Mouse (Mus musculus) thymus, postnatal 25 days (tissue): ENCODE data around the gene Ddx46.
A peak's percentile ranks its signal among the peaks of the same experiment; 100 is the strongest.

Experiments used
- DNase-seq: peaks from one replicate; pipeline ENCODE4 v3.0.0; 2022

Ddx46 gene

DNA sequence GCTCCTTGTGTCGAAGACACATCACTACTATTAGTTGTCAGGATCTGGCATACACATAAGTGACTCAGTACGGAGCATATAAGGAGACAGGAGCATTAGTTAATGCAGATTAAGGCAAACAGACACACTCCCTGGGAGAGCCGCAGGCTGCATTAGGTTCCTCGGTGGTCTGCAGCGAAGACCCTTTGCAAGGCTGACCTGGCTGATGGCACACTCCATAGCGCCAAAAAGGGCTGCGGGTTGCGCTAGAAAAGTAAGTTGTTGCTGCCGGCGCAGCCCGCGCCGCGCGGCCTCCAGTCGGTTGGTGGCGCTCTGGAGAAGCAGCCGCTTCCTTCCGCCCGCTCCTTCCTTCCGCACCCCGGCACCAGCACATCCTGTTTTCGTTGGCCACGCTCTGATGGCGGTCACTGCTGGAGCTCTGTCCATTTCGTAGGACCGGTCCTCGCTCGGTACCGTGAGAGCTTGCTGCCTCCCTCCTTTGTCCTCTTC lies at the start of gene Ddx46:
Gene Ddx46, plus strand, starts transcription at position 389 of the 489 bp plus-strand sequence.
- peak; percentile 90 for DNase-seq

DNA sequence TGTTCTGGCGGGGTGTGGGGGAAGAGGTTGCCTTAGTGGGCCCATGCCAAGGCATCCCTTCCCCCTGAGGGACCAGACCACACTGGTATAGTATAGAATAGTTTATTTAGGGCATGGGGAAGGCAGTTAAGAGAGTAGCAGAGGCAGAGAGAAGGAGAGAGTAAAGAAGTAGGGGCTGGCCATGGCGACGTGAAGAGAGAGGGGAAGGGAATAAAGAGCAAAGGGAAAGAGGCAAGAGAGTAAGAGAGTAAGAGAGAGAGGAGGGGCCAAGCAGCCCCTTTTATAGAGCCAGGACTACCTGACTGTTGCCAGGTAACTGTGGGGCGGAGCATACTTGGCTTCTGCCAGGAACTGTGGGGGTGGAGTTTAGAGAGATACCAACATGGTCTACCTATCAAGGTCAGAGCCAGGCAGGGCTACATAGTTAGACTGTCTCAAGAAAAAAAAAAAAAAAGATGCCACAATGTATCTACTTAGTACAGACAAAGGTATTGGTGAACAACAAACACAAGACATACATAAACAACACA lies 42.8 kb upstream of the Ddx46 start:
- DNase-seq, result no peak

DNA sequence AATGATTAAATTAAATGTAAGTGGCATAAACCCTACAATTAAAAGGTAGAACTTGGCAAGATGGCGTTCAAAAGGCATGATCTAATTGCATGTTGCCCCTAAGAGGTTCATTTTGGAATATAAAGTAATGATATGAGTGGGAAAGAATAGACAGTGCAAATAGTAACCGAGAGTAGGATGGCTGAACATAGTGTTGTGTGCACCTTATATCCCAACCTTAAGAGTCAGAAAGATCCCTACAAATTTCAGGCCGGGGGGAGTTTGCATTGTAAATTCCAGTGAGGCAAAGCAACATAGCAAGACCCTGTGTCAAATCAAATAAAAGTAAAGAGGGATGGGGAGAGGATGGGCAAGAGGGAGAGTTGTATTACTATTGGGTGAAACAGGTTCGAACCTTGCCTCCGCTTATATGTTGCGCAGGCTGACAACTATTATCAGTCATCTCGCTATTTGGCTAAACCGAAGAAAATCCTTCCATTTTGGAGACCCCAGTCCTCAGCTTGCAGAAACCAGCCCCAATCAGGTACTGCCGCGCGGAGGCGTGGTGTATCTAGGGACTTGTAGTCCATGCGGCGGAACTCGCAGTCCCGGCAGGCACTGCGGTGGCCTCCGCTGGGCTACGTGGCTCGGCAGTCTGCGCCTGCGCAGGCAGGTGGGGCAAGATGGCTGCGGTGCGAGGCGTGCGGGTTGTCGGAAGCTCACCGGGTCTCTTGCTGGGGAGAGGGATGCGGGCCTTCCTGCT lies 42.1 kb upstream of the Ddx46 start:
- DNase-seq, result peak; percentile 98

DNA sequence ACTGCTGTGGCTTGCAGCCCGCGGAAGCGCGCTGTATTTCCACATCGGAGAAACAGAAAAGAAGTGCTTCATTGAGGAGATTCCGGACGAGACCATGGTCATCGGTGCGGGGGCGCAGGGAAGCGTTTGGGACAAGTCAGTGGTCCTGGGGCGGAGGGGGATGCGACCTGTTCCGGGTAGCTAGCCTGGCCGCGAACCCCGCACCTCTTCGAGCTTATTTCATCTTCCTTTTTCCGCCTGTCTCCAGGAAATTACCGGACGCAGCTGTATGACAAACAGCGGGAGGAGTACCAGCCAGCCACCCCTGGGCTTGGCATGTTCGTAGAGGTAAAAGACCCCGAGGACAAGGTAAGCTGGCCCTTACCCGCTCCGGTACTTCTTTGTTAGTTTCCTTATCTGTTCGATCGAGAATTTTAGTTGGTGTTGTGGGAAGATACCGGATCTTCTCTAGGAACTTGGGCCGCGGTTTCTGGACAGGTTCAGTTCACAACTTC lies 41.5 kb upstream of the Ddx46 start:
- DNase-seq, result no peak

DNA sequence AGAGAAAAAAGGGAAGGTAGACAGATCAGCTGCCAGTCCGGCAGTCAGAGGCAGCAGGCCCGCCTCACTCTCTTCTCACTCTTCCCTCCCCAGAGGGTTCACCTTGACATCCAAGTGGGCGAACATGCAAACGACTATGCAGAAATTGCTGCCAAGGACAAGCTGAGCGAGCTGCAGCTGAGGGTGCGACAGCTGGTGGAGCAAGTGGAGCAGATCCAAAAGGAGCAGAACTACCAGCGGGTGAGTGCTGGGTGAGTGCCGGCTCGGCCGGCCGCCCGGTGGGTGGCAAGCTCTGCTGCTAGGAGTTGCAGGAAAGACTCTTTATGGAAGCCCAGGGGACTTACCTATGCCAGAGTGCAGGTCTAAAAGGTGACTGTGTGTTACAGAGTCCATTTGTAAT lies 39.5 kb upstream of the Ddx46 start:
- no peak for DNase-seq

DNA sequence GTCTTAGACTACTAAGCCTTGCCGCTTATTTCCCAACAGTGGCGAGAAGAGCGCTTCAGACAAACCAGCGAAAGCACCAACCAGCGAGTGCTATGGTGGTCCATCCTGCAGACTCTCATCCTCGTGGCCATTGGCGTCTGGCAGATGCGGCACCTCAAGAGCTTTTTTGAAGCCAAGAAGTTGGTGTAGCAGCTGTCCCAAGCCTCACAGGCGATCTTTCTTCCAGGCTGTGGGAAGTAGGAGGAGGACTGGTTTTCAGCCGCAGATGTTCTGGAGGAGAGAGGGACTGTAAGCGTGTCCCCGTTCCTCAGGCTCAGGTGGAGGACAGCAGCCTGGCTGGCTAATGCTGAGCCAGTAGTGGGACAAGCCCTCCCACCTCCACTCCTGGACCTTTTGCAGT lies 38.0 kb upstream of the Ddx46 start:
- DNase-seq, result no peak

DNA sequence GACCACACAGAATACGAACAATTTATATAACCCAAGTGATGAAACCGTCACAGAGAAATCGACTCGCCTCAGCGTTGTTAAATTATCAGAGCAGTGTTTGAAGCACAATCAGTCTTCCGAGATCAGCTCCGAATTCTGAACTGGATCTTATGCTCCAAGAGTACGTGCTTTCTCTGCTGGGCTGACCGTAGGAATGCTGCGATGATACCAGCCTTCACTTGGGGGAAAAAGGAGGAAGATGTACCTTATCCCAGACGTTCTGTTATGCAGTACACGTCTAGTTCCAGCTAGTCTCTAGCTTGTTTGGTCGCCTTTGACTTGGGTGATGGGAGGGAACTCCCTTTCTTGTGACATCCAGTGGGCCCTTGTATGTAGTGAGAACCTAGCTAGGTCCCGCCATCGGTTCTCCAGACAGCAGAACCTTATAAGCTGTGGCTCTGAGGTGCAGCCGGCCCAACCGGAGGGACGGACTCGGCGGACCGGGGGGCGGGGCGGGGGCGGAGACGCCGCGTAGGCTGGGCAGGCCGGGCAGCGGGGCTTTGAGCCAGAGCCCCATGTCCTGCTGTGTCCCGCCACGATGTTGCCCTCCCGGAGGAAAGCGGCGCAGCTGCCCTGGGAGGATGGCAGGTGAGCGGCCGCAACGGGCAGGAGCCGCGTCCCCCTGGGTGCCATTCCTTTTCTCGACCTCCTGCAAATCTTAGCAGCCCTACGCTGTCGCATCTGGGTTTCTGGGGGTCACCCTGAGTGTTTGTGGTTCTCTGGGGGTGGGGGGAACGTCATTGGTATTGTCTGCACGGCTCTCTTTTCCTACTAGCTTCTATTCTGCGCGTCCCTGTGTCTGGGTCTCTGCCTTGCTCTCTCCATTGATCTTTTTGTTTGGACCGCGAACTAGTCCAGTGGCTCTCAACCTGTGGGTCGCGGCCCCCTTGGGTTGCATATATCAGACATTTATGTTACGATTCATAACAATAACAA lies 35.0 kb upstream of the Ddx46 start, which contains the start of gene B4galt7:
Gene B4galt7, plus strand, starts transcription at position 331 of the 975 bp plus-strand sequence.
- DNase-seq, result peak; percentile 80

DNA sequence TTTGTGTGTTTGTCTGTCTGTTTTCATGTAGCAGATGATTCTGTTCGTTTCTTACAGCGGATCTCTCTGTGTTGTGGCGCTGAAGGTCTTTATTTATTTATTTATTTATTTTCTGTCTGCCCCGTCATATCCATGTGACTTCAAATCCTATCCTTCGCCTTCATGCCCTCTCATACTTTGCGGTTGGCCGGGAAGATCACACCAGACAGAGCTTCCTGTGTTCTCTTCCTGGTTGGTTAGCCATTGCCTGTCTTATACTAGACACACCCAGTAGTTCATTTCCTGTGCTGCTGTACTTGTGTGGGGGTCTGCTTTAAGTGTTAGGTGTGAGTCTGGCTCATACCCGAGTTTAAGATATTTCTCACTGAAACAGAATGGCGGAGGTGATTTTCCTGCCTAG lies 34.2 kb upstream of the Ddx46 start:
- DNase-seq, result peak; percentile 41

DNA sequence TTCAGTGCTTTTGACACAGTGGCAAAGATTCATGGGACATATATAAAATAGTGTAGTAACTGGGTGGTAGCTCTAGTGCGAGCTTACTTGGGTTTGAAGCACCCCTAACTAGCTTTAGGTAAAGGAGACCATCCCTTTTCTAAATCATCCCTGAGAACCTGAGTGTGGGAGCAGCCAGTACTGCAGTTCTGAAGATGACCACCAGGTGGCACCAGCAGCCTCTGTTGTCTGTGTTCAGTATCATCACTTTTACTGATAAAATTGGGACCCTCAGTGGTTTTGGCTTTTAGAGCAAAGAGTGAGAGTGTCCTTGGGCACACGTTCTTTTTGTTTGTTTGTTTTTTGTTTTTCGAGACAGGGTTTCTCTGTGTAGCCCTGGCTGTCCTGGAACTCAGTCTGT lies 33.2 kb upstream of the Ddx46 start:
- DNase-seq, result peak; percentile 87

DNA sequence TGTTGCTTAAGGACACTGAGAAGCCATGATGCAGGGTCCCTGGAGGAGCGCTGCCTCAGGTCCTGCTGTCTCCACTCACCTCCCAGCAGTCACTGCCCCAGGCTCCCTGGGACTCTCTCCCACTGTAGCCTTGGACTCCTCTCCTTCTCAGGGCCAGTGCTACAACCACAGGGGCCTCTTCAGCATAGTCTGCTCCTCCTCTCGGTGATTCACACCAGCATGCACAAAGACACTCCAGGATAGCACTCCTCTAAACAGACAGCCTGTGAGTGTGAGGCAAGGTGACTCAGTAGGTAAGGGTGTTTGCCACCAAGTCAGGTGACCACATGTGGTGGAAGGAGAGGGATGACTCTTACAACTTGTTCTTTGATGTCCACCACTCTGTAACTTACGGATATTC lies 30.2 kb upstream of the Ddx46 start:
- no peak for DNase-seq

- DNase-seq, result no peak
Measured at GRCm38 (mm10) chr13:55606899-55607623, 27.8 kb upstream of the Ddx46 start.

GRCm38 (mm10) chr13:55607624-55608006 lies 27.2 kb upstream of the Ddx46 start:
- no peak for DNase-seq

DNA sequence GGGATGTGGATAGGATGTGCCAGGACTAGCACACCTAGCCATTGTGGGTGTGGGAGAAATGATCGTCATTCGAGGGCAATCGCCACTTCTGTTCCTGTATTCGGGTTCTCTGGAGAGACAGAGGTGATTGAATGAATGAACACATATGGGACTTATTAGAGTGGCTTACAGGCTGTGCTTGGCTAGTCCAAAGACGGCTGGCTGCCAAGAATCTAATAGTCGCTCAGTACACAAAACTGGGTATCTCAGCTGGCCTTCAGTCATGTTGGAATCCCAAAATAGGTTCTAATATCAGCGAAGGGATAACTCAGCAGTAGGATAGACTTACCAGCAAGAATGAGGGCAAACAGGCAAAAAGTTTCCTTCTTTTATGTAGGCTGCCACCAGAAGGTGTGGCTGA lies 22.8 kb upstream of the Ddx46 start:
- no peak for DNase-seq

GRCm38 (mm10) chr13:55613471-55613870 lies 21.4 kb upstream of the Ddx46 start:
- no peak for DNase-seq

GRCm38 (mm10) chr13:55619328-55619727 lies 15.5 kb upstream of the Ddx46 start:
- no peak for DNase-seq

DNA sequence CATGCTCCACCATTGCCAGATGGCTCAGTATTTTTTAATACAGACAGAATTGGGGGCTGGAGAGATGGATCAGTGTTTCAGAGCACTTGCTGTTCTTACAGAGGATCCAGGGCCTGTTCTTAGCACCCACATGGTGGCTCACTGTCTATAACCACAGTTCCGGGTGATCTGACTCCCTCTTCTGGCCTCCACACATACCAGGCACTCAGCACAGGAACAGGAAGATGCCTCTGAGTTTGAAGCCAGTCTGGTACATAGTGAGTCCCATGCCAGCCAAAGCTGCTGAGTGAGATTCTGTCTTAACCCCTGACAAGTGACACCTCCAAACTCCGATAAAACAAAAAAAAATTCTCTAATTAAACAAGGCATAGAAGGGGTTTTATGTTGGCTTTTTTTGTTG lies 14.6 kb upstream of the Ddx46 start:
- DNase-seq, result no peak

DNA sequence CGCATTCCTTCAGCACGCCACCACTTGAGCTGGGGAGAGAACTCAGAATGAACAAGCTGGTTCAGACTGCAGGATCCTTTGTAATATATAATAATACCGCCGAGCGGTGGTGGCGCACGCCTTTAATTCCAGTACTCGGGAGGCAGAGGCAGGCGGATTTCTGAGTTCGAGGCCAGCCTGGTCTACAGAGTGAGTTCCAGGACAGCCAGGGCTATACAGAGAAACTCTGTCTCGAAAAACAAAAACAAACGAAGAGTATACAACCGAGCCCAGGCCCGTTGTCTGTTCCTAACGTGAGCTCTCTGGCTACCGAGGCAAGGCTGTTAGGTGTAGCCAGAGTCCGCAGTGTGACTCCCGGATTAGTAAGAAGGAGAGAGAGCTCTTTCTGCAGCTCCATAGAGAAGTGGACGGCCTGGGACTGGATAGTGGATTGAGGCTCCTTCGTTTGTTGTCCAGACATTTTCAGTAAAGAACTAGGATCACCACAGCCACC lies 12.6 kb upstream of the Ddx46 start:
- DNase-seq, result peak; percentile 11

DNA sequence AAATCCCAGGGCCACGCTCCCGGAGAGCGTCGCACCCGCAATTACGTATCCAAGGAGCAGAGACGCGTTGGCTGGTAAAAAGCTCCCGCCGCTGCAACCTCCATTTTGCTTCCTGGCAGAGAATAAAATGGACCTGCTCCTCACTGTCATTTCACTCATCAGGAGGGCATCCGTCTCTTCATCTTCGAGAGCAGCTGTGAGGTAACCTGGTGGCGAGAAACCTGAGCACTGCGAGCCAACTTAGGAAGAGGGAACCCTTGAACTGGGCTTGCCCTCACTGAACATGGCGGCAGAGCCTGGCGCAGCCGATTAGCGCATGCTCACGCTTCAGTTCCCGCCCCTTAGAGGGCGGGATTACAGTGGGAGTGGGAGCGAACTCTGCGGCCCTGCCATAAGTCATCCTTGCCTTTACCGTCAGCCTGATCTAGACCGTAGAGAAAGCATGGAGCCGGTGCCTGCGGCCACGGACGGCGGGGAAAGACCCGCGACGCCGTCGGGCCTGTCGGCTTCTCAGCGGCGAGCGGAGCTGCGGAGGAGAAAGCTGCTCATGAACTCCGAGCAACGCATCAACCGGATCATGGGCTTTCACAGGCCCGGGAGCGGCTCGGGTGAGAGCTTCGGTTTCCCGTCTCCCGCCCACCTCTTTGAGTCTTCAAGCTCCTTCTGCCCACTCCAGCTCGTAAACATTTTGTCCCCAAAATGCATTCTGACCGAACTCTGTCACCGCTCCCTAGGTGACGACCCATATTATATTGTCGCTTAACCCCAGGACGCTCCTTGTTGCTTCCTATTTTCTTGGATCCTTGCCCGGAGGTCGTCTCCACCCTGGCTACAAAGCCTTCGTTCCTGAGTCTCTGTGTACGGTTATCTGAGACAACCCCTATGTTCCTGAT lies 11.9 kb upstream of the Ddx46 start, which contains the start of gene Caml:
Gene Caml, plus strand, starts transcription at position 357 of the 893 bp plus-strand sequence.
- DNase-seq, result peak; percentile 90

- DNase-seq, result no peak
Measured at GRCm38 (mm10) chr13:55635146-55635571, 332 bp downstream of the Ddx46 start.

DNA sequence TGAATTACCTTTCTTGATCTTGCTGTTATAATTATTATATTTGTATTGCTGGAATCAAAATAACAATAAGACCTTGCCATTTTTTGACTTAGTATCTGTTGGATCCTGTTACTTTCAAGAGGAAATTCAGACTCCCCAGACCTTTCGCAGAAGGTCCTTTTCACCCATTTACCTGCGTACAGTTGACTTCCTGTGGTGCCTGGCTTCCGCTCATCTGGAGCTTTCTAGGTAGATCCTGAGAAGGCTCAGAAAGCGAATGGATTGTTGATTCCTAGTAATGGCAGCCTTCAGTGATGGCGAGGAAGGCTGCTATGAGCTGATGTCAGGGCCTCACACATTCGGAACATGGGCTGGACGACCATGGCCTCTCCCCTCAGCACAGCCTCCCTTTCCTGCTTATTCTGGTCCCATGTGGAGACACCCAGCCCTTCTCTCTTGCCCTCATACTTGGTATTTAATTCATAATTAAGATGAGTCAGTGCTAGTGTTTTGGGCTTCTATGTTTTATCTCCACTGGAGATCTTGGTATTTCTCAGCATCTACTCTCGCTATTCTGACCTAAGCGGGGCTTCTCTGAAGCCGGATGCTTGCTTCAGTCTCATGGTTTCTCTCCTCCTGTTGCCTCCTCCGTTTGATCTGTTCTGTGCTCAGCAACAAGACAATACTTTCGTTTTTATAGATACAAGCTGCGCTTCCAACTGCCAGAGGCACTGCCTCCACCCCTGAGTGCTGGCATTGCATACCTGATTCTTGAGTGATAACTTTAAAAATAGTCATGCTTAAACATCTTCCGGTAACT lies 1.6 kb downstream of the Ddx46 start:
- no peak for DNase-seq
